Mouse (Mus musculus): ENCODE results near the gene Gigyf2.

GRCm38 (mm10) chr1:87350576-87350975, 23.8 kb downstream of the Gigyf2 start:
- no peak for TF ChIP-seq EP300 (IDR thresholded peaks at IDR 0.05; ENCODE audit: low read depth)
- TF ChIP-seq CTCF (IDR thresholded peaks at IDR 0.05; ENCODE audit: low read depth) = no peak
